Mouse (Mus musculus): ENCODE data around the gene Alkbh2. TPM values are rescaled to one million over a fixed set of nuclear protein-coding genes. Genes with fewer than 3 reads are reported as not detected.

Gene Alkbh2
- total and polyA plus RNA-seq, 2 experiments, result 3.1 to 10.1 TPM

DNA sequence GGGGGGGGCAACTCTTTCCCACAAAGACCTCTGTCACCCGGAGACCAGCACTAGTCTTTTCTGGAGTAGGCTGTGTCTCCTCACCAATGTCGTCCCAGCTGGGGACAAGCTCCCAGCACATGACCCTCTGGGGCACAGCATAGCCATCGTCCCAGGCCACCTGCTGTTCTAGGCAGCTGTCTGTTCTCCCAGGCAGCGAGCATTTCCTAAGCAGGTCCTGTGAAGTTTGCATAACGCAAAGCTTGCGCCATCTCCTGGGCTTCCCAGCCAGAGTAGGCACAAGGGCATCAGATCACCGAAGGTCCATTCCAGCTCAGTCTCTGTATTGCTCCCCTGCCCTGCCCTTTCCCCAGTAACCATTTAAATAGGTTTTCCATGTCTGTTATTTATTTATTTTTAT, 29.2 kb upstream of the Alkbh2 start:
- peaks cover 13% of the 10 kb centered on the region; the same call in 1 of the 2 replicates for H3K79me2 ChIP-seq (ENCODE audit: control insufficient read depth, insufficient read depth, low read length)
- no peaks in the 10 kb centered on the region; the same call in 1 of the 2 replicates for H3K36me3 ChIP-seq (ENCODE audit: control insufficient read depth, insufficient read depth, low read length)
- 14% methylated on average over 7 of the region's 7 CpGs for WGBS
- H3K4me1 ChIP-seq (ENCODE audit: control insufficient read depth, insufficient read depth, low read length), result peaks cover 33% of the 10 kb centered on the region
- no peak overlapping the region for H3K4me3 ChIP-seq (ENCODE audit: insufficient read depth, low read depth, low read length)
- peak overlapping the region; percentile 27 for H3K9ac ChIP-seq (ENCODE audit: low read depth, low read length)
- peak; percentile 87 for DNase-seq (ENCODE audit: extremely low read depth, low read depth, low spot score)
- H3K27me3 ChIP-seq (ENCODE audit: control insufficient read depth, insufficient read depth, low read length), result no peaks in the 10 kb centered on the region
- TF ChIP-seq CTCF (IDR thresholded peaks at IDR 0.05; ENCODE audit: low read depth, low read length), result peak; percentile 46
- no peak for TF ChIP-seq POLR2A (IDR thresholded peaks at IDR 0.05; ENCODE audit: extremely low read depth, insufficient read depth, low read length)
- peak overlapping the region; percentile 92 for H3K27ac ChIP-seq (replicated peaks; ENCODE audit: insufficient read depth, low read depth, low read length)

DNA sequence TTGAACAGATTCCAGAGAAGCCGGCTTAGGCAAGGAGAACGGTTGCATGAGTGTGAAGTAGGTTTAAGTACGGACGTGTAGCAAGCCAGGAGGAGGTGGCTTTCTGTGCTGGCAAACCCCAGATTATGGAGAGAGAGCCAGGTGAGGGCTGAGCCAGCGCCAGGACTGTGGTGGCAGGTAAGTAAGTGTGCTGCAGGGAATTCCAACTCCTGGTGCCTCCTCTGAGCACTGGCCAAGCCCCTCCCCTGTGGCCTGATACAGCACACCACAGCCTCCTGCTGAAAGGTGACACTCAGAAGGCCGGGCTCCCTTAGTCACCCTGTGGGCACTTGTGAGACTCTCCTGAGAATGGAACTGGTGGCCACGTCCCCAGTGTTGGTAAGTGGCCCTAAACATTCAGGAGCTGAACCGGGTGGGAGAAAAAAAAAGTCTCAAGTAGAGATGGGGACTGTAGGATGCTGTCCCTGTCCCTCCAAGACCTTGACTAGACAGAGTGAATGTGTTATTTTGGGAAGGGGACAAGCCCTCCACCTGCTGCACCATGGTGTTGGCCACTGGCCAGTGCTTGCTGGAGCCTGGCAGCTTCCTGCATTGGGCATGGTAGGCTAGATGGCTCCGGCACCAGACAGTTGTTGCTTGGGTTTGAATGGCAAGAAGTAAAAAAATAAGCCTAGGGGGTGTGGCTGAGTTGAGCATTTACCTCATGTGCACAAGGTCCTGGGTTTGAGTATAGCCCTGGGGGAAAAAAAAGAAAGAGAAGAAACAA, 27.3 kb upstream of the Alkbh2 start:
- peak overlapping the region; percentile 68 for H3K4me3 ChIP-seq (ENCODE audit: insufficient read depth, low read depth, low read length)
- whole genome bisulfite sequencing, result 21% methylated on average over 9 of the region's 9 CpGs
- TF ChIP-seq POLR2A (IDR thresholded peaks at IDR 0.05; ENCODE audit: extremely low read depth, insufficient read depth, low read length), result peak; percentile 44; the same call in 1 of the 2 replicates
- no peak for TF ChIP-seq CTCF (IDR thresholded peaks at IDR 0.05; ENCODE audit: low read depth, low read length)
- H3K27me3 ChIP-seq (ENCODE audit: control insufficient read depth, insufficient read depth, low read length), result no peaks in the 10 kb centered on the region
- no peaks in the 10 kb centered on the region; the same call in 1 of the 2 replicates for H3K36me3 ChIP-seq (ENCODE audit: control insufficient read depth, insufficient read depth, low read length)
- H3K4me1 ChIP-seq (ENCODE audit: control insufficient read depth, insufficient read depth, low read length), result peaks cover 27% of the 10 kb centered on the region
- H3K79me2 ChIP-seq (ENCODE audit: control insufficient read depth, insufficient read depth, low read length), result peaks cover 13% of the 10 kb centered on the region; the same call in 1 of the 2 replicates
- peak overlapping the region; percentile 74 for H3K9ac ChIP-seq (ENCODE audit: low read depth, low read length)
- peak overlapping the region; percentile 92 for H3K27ac ChIP-seq (replicated peaks; ENCODE audit: insufficient read depth, low read depth, low read length)
- peak; percentile 93 for DNase-seq (ENCODE audit: extremely low read depth, low read depth, low spot score)

DNA sequence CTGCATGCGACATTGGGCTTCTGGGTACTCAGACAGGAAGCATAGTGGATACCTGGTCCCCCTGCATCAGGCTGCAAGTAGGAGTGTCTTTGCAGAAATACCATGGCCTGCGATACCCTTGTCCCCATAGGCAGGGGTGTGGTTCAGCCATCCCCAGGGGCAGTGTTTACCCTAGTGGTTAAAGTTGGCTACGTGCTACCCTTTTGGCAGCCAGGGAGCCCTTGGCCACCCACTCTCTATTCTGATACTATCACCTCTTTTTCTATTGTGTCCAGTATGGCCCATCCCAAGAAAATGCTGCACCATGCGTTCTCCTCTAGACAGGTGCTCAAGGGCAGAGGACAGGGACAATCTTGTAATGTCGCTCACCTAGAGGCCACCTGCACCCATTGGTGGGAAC, 26.7 kb upstream of the Alkbh2 start:
- no peak for DNase-seq (ENCODE audit: extremely low read depth, low read depth, low spot score)
- WGBS, result 55% methylated on average over 5 of the region's 5 CpGs

DNA sequence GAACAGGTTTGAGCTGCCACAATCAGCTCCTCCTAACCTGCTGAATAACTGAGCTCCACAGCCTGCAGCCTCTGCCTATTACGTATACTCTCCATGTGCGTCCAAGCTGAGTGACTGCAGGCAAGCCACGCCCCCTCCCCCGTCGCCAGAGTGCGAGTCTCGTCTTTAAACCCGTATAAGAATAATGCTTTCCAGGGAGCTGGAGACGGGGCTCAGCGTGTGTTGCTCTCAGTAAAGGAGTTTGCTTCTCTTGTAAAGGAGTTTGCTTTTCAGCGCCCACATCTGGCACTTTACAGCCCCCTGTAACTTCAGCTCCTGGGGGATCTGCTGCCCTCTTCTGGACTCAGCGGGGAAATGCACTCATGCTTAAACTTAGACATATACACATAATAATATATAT, 25.5 kb upstream of the Alkbh2 start:
- TF ChIP-seq POLR2A (IDR thresholded peaks at IDR 0.05; ENCODE audit: extremely low read depth, insufficient read depth, low read length) (no peak), CTCF (IDR thresholded peaks at IDR 0.05; ENCODE audit: low read depth, low read length) (peak; percentile 54; the same call in 1 of the 2 replicates)
- Histone ChIP-seq H3K27me3 (ENCODE audit: control insufficient read depth, insufficient read depth, low read length) (no peaks in the 10 kb centered on the region), H3K36me3 (ENCODE audit: control insufficient read depth, insufficient read depth, low read length) (no peaks in the 10 kb centered on the region; the same call in 1 of the 2 replicates), H3K4me1 (ENCODE audit: control insufficient read depth, insufficient read depth, low read length) (peaks cover 30% of the 10 kb centered on the region), H3K79me2 (ENCODE audit: control insufficient read depth, insufficient read depth, low read length) (peaks cover 17% of the 10 kb centered on the region; the same call in 1 of the 2 replicates), H3K9ac (ENCODE audit: low read depth, low read length) (no peak overlapping the region), H3K27ac (replicated peaks; ENCODE audit: insufficient read depth, low read depth, low read length) (no peak overlapping the region), H3K4me3 (ENCODE audit: insufficient read depth, low read depth, low read length) (no peak overlapping the region)
- no peak for DNase-seq (ENCODE audit: extremely low read depth, low read depth, low spot score)
- 24% methylated on average over 12 of the region's 12 CpGs for WGBS

More for the DNA sequence above, 26.7 kb upstream of the Alkbh2 start:
- peaks cover 14% of the 10 kb centered on the region; the same call in 1 of the 2 replicates for H3K79me2 ChIP-seq (ENCODE audit: control insufficient read depth, insufficient read depth, low read length)
- TF ChIP-seq CTCF (IDR thresholded peaks at IDR 0.05; ENCODE audit: low read depth, low read length) (no peak), POLR2A (IDR thresholded peaks at IDR 0.05; ENCODE audit: extremely low read depth, insufficient read depth, low read length) (no peak)
- peak overlapping the region; percentile 92 for H3K27ac ChIP-seq (replicated peaks; ENCODE audit: insufficient read depth, low read depth, low read length)
- H3K4me1 ChIP-seq (ENCODE audit: control insufficient read depth, insufficient read depth, low read length), result peaks cover 25% of the 10 kb centered on the region
- peak overlapping the region; percentile 10; the same call in 1 of the 2 replicates for H3K9ac ChIP-seq (ENCODE audit: low read depth, low read length)
- H3K4me3 ChIP-seq (ENCODE audit: insufficient read depth, low read depth, low read length), result no peak overlapping the region
- H3K27me3 ChIP-seq (ENCODE audit: control insufficient read depth, insufficient read depth, low read length), result no peaks in the 10 kb centered on the region
- no peaks in the 10 kb centered on the region; the same call in 1 of the 2 replicates for H3K36me3 ChIP-seq (ENCODE audit: control insufficient read depth, insufficient read depth, low read length)

DNA sequence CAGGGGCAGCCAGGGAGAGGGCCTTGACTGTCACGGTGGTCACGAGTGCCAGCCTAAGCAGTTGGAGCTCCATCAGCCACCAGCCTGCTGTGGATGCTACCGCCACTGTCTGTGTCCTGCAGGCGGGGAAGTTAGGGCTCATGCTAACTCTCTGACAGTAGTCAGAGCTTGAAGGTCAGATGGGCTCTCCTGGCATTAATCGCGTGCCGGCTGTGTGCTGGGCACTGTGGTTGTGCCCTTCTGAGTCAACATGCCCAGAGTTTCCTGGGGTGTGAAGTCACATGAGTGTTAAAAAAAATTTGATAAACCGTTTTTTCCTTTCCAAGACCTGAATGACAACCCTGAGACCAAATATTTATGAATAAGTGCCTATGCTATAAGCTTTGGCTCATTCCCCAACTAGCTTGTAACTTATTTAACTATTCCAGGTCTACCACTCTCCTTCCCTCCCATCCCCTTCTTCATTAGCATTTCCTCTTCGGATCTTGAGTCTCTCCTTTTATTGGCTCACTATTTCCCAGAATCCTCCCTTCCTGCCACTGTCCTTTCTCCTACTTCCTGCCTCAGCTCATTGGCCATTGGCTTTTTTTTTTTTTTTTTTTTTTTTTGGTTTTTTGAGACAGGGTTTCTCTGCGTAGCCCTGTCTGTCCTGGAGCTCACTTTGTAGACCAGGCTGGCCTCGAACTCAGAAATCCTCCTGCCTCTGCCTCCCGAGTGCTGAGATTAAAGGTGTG, 24.5 kb upstream of the Alkbh2 start:
- Histone ChIP-seq H3K79me2 (ENCODE audit: control insufficient read depth, insufficient read depth, low read length) (peaks cover 9% of the 10 kb centered on the region; the same call in 1 of the 2 replicates), H3K4me1 (ENCODE audit: control insufficient read depth, insufficient read depth, low read length) (peaks cover 21% of the 10 kb centered on the region; the same call in 1 of the 2 replicates), H3K27ac (replicated peaks; ENCODE audit: insufficient read depth, low read depth, low read length) (no peak overlapping the region), H3K27me3 (ENCODE audit: control insufficient read depth, insufficient read depth, low read length) (no peaks in the 10 kb centered on the region), H3K9ac (ENCODE audit: low read depth, low read length) (no peak overlapping the region), H3K4me3 (ENCODE audit: insufficient read depth, low read depth, low read length) (no peak overlapping the region), H3K36me3 (ENCODE audit: control insufficient read depth, insufficient read depth, low read length) (no peaks in the 10 kb centered on the region)
- DNase-seq (ENCODE audit: extremely low read depth, low read depth, low spot score), result peak; percentile 70
- WGBS, result 56% methylated on average over 12 of the region's 12 CpGs
- TF ChIP-seq CTCF (IDR thresholded peaks at IDR 0.05; ENCODE audit: low read depth, low read length) (no peak), POLR2A (IDR thresholded peaks at IDR 0.05; ENCODE audit: extremely low read depth, insufficient read depth, low read length) (no peak)

Data from liver, adult 2 months (tissue).